Mouse (Mus musculus) frontal cortex, postnatal 10 days (tissue): ENCODE measurements at regions not wholly inside any gene's neighbourhood (a gene's known extent, or its start where the extent isn't known, plus 50 kb on each side); places are given as distances from the start of the nearest gene placed in this dataset.
A peak's percentile ranks its signal among the peaks of the same experiment; 100 is the strongest.

Source experiments
- DNase-seq, 2 experiments: peaks; one replicate each; pipeline ENCODE4 v3.0.0; 2022; ENCODE audit warnings: low spot score in 2 of 2, mixed read lengths in 1 of 2

- no peak for DNase-seq
Measured at GRCm38 (mm10) chr4:93935692-93936091, 600.4 kb upstream of the Tusc1 start.

- DNase-seq, result no peak
Measured at GRCm38 (mm10) chr4:93927117-93927516, 591.8 kb upstream of the Tusc1 start.

GRCm38 (mm10) chr4:93924402-93924801 is 589.1 kb upstream of the Tusc1 start:
- DNase-seq, result no peak

GRCm38 (mm10) chr4:93886631-93887030 is 551.3 kb upstream of the Tusc1 start:
- peak in 1 of 2 experiments; percentile 8 for DNase-seq

- no peak for DNase-seq
Measured at GRCm38 (mm10) chr4:93881318-93881717, 546.0 kb upstream of the Tusc1 start.

- DNase-seq, result peak; percentile 11 to 31
Measured at GRCm38 (mm10) chr4:93879351-93879872, 544.1 kb upstream of the Tusc1 start.

- no peak for DNase-seq
Measured at GRCm38 (mm10) chr4:93873271-93873670, 538.0 kb upstream of the Tusc1 start.

GRCm38 (mm10) chr4:93853451-93853850 is 518.1 kb upstream of the Tusc1 start:
- DNase-seq, result no peak

GRCm38 (mm10) chr4:93849178-93849577 is 513.9 kb upstream of the Tusc1 start:
- DNase-seq, result no peak

GRCm38 (mm10) chr4:93830701-93831100 is 495.4 kb upstream of the Tusc1 start:
- no peak for DNase-seq

- no peak for DNase-seq
Measured at GRCm38 (mm10) chr4:93793104-93793503, 457.8 kb upstream of the Tusc1 start.

GRCm38 (mm10) chr4:93790157-93790556 is 454.8 kb upstream of the Tusc1 start:
- no peak for DNase-seq

- no peak for DNase-seq
Measured at GRCm38 (mm10) chr4:93754497-93754896, 419.2 kb upstream of the Tusc1 start.

GRCm38 (mm10) chr4:93746326-93746725 is 411.0 kb upstream of the Tusc1 start:
- no peak for DNase-seq

GRCm38 (mm10) chr4:93713711-93714110 is 378.4 kb upstream of the Tusc1 start:
- no peak for DNase-seq

- no peak for DNase-seq
Measured at GRCm38 (mm10) chr4:93676403-93677039, 341.2 kb upstream of the Tusc1 start.

GRCm38 (mm10) chr4:93675739-93676402 is 340.6 kb upstream of the Tusc1 start:
- no peak for DNase-seq

- DNase-seq, result no peak
Measured at GRCm38 (mm10) chr4:93669050-93669449, 333.7 kb upstream of the Tusc1 start.

- DNase-seq, result no peak
Measured at GRCm38 (mm10) chr4:93664293-93664692, 329.0 kb upstream of the Tusc1 start.

GRCm38 (mm10) chr4:93638207-93638606 is 302.9 kb upstream of the Tusc1 start:
- DNase-seq, result no peak

- no peak for DNase-seq
Measured at GRCm38 (mm10) chr4:93598474-93598873, 263.2 kb upstream of the Tusc1 start.

- DNase-seq, result no peak
Measured at GRCm38 (mm10) chr4:93584328-93584727, 249.0 kb upstream of the Tusc1 start.

- DNase-seq, result no peak
Measured at GRCm38 (mm10) chr4:93583670-93584303, 248.5 kb upstream of the Tusc1 start.
